Mouse (Mus musculus): ENCODE results near the gene Gm4787. TPM values are rescaled to one million over a fixed set of nuclear protein-coding genes. Genes with fewer than 3 reads are reported as not detected.

Gm4787 gene
- polyA plus RNA-seq (2015; fragmentation: Illumina TruSeq; extraction: RNeasy Lipid Tissue Mini Kit (QIAGEN cat#74804); ENCODE audit: low read depth, low replicate concordance), result 0.88 TPM

GRCm38 (mm10) chr12:81379364-81379763 is at the start of gene Gm4787:
Gm4787 (minus strand) TSS chr12:81379464.

GRCm38 (mm10) chr12:81421846-81422245 is 42.6 kb upstream of the Gm4787 start, which contains the start of gene Adam4:
Adam4 (minus strand) TSS chr12:81421946.

GRCm38 (mm10) chr12:81332875-81333421 is 46.3 kb downstream of the Gm4787 start, which contains the start of gene Slc8a3:
Slc8a3 (minus strand) TSS chr12:81333180.

Other genes with a start within 250 kb of the Gm4787 start
- 15.1 TPM for gene Slc8a3, start 46.3 kb downstream of the Gm4787 start, polyA plus RNA-seq (2015; fragmentation: Illumina TruSeq; extraction: RNeasy Lipid Tissue Mini Kit (QIAGEN cat#74804); ENCODE audit: low read depth, low replicate concordance)
- gene Adam4, start 42.5 kb upstream of the Gm4787 start, polyA plus RNA-seq (2015; fragmentation: Illumina TruSeq; extraction: RNeasy Lipid Tissue Mini Kit (QIAGEN cat#74804); ENCODE audit: low read depth, low replicate concordance), result 0.46 TPM
- 100 TPM for gene Cox16, start 105.7 kb upstream of the Gm4787 start, polyA plus RNA-seq (2015; fragmentation: Illumina TruSeq; extraction: RNeasy Lipid Tissue Mini Kit (QIAGEN cat#74804); ENCODE audit: low read depth, low replicate concordance)
- 32.9 TPM for gene Gm20498, start 153.4 kb upstream of the Gm4787 start, polyA plus RNA-seq (2015; fragmentation: Illumina TruSeq; extraction: RNeasy Lipid Tissue Mini Kit (QIAGEN cat#74804); ENCODE audit: low read depth, low replicate concordance)
- gene Synj2bp, start 153.4 kb upstream of the Gm4787 start, polyA plus RNA-seq (2015; fragmentation: Illumina TruSeq; extraction: RNeasy Lipid Tissue Mini Kit (QIAGEN cat#74804); ENCODE audit: low read depth, low replicate concordance), result 29.5 TPM
- 0.45 TPM for gene Adam21, start 189.0 kb upstream of the Gm4787 start, polyA plus RNA-seq (2015; fragmentation: Illumina TruSeq; extraction: RNeasy Lipid Tissue Mini Kit (QIAGEN cat#74804); ENCODE audit: low read depth, low replicate concordance)
- 56.5 TPM for gene Med6, start 215.5 kb upstream of the Gm4787 start, polyA plus RNA-seq (2015; fragmentation: Illumina TruSeq; extraction: RNeasy Lipid Tissue Mini Kit (QIAGEN cat#74804); ENCODE audit: low read depth, low replicate concordance)

All from brain, adult 10 weeks (tissue).